Mouse (Mus musculus) intestine, embryonic 16.5 days (tissue): ENCODE data around the gene Ephx3. TPM values are rescaled to one million over a fixed set of nuclear protein-coding genes. Genes with fewer than 3 reads are reported as not detected.
"Not testable (repeated sequence)": the region's sequence is repeated elsewhere in the genome, so short reads cannot be mapped to it uniquely, and the experiment has no call there.

Source experiments
- ATAC-seq: fragments of 200-750 bp; cut with Nextera tagmentation; 2 replicates; pipeline ENCODE4 v1.8.0; 2017; ENCODE audit warnings: moderate TSS enrichment, moderate library complexity
- H3K27ac ChIP-seq: fragments of 300-500 bp; sonication (generic); 2 replicates; pipeline ENCODE4 v1.5.1; 2014; ENCODE audit warnings: mild to moderate bottlenecking, low read length
- H3K27me3 ChIP-seq: fragments of 300-500 bp; sonication (generic); replicated peaks from 2 replicates; pipeline ENCODE4 v1.6.1; 2014; ENCODE audit warnings: low read length, control low read depth, mixed read lengths; ENCODE audit not compliant: control insufficient read depth, insufficient read depth
- H3K36me3 ChIP-seq: fragments of 300-500 bp; sonication (generic); 2 replicates; pipeline ENCODE4 v1.6.1; 2014; ENCODE audit warnings: low read length, control low read depth; ENCODE audit not compliant: control insufficient read depth, insufficient read depth
- H3K4me1 ChIP-seq: fragments of 300-500 bp; sonication (generic); 2 replicates; pipeline ENCODE4 v1.6.1; 2014; ENCODE audit warnings: low read length, control low read depth, mixed read lengths; ENCODE audit not compliant: control insufficient read depth, insufficient read depth
- H3K4me2 ChIP-seq: fragments of 300-500 bp; sonication (generic); 2 replicates; pipeline ENCODE4 v1.6.1; 2014; ENCODE audit warnings: low read depth, low read length, control low read depth
- H3K4me3 ChIP-seq: fragments of 300-500 bp; sonication (generic); 2 replicates; pipeline ENCODE4 v1.5.1; 2014; ENCODE audit warnings: mild to moderate bottlenecking, low read length
- H3K9ac ChIP-seq: fragments of 300-500 bp; sonication (generic); 2 replicates; pipeline ENCODE4 v1.6.1; 2014; ENCODE audit warnings: low read depth, low read length
- H3K9me3 ChIP-seq: fragments of 300-500 bp; sonication (generic); 2 replicates; pipeline ENCODE4 v1.6.1; 2016; ENCODE audit warnings: low read length, control low read depth; ENCODE audit not compliant: control insufficient read depth
- WGBS: fragments of 180-500 bp; shearing (Covaris S2); extraction: QIAGEN DNeasy Blood & Tissue Kit; methylation state at CpG from one replicate; pipeline ENCODE4 v1.1.7; 2014; 5-methylcytosine and 5-hydroxymethylcytosine counted together
- polyA plus RNA-seq: library from polyadenylated mRNA; unstranded; fragments of >200 nt; fragmentation: Nextera tagmentation; extraction: Ambion mirVana; gene quantifications from 2 replicates; pipeline ENCODE4 v1.2.1, GENCODE M21; 2015

Ephx3 gene
- polyA plus RNA-seq = 0.05 and 0.16 TPM in 2 replicates

GRCm38 (mm10) chr17:32188863-32189636 lies at the start of gene Ephx3:
TSS of gene Ephx3 (minus strand) at chr17:32189549.
- Histone ChIP-seq H3K9me3 (no peaks in the 10 kb centered on the region), H3K27me3 (peaks cover 7% of the 10 kb centered on the region), H3K36me3 (no peaks in the 10 kb centered on the region), H3K9ac (peak within 1 kb of the TSS; percentile 58; the same call in 1 of the 2 replicates), H3K4me2 (peak within 1 kb of the TSS; percentile 87), H3K27ac (no peak within 1 kb of the TSS), H3K4me3 (peak within 1 kb of the TSS; percentile 47), H3K4me1 (peaks cover 16% of the 10 kb centered on the region)
- 9% methylated on average over 42 of the region's 42 CpGs for WGBS
- peak; percentile 48 for ATAC-seq

GRCm38 (mm10) chr17:32238589-32238988 lies 49.2 kb upstream of the Ephx3 start:
- 67% methylated on average over 1 of the region's 1 CpGs for WGBS
- ATAC-seq = no peak
- no peak overlapping the region for H3K4me3 ChIP-seq
- no peak overlapping the region for H3K27ac ChIP-seq
- H3K4me1 ChIP-seq = 0 out of 2 replicates have a peak, but pooled peaks cover 3% of the 10 kb centered on the region
- no peak overlapping the region for H3K4me2 ChIP-seq
- no peaks in the 10 kb centered on the region for H3K27me3 ChIP-seq
- no peaks in the 10 kb centered on the region for H3K9me3 ChIP-seq
- no peak overlapping the region for H3K9ac ChIP-seq
- no peaks in the 10 kb centered on the region for H3K36me3 ChIP-seq

DNA sequence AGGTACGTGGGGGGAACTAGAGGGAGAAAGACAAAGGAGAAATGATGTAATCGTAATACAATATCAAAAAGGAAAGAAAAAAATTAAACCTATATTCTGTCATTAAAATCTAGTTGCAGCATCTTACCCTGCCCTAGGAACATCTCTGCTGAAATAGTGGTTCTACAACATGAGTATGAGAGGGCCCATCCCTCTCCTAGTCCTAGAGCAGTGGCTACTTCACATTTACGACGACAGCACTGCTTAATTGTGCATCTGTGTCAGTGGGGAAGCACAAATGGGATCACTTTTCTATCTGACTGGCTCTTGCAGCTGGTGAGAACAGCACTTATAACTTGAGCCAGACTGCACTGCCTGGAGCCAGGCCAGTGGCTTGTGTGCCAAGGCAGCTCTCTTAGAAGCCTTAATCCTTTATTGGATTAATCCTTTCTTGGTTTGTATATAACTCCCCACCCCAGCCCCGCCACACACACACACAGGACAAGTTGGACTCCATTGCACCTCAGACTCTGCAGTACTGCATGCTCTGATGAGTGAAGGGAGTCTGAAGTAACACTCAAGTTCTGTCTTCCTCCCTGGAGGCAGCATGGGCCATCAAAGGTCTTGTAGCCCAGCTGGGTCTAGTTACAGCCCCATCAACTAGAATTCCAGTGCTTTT lies 46.3 kb upstream of the Ephx3 start:
- H3K4me1 ChIP-seq = 0 out of 2 replicates have a peak, but pooled peaks cover 3% of the 10 kb centered on the region
- ATAC-seq = peak; percentile 58; the same call in 1 of the 2 replicates
- no peaks in the 10 kb centered on the region for H3K27me3 ChIP-seq
- no peak overlapping the region for H3K4me3 ChIP-seq
- H3K9me3 ChIP-seq = no peaks in the 10 kb centered on the region
- 59% methylated on average over 5 of the region's 5 CpGs for WGBS
- H3K9ac ChIP-seq = no peak overlapping the region
- H3K36me3 ChIP-seq = no peaks in the 10 kb centered on the region
- no peak overlapping the region for H3K27ac ChIP-seq
- H3K4me2 ChIP-seq = no peak overlapping the region

- Histone ChIP-seq H3K4me1 (0 out of 2 replicates have a peak, but pooled peaks cover 3% of the 10 kb centered on the region), H3K4me2 (no peak overlapping the region)
- no peak for ATAC-seq
Observed at GRCm38 (mm10) chr17:32233174-32233573, 43.8 kb upstream of the Ephx3 start.

DNA sequence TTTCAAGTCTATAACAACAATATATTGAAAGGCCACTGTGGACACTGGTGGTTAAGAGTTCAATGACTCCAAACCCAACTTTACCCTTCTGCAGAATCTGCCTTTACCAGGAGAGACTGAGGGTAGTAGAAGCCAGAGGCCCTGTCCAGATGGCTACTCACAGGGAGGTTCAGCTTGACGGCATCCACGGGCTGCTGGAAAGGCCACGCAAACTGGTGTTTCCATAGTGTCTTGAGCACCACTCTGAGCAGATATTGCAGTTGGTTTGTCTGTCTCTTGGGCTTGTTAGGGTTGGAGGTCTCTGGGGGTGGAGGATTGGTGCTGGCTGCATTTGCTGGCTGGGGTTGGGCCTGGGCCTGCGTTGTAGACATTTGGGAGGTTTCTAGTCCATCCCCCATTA lies 39.9 kb upstream of the Ephx3 start:
- 98% methylated on average over 4 of the region's 4 CpGs for WGBS
- no peaks in the 10 kb centered on the region for H3K27me3 ChIP-seq
- H3K9me3 ChIP-seq = no peaks in the 10 kb centered on the region
- peaks cover 7% of the 10 kb centered on the region; the same call in 1 of the 2 replicates for H3K36me3 ChIP-seq
- no peak for ATAC-seq
- H3K4me2 ChIP-seq = no peak overlapping the region
- no peak overlapping the region for H3K27ac ChIP-seq
- no peak overlapping the region for H3K4me3 ChIP-seq
- H3K4me1 ChIP-seq = no peaks in the 10 kb centered on the region
- no peak overlapping the region for H3K9ac ChIP-seq

More at GRCm38 (mm10) chr17:32233174-32233573, 43.8 kb upstream of the Ephx3 start:
- no peaks in the 10 kb centered on the region for H3K9me3 ChIP-seq
- no peak overlapping the region for H3K4me3 ChIP-seq
- H3K9ac ChIP-seq = no peak overlapping the region
- H3K27ac ChIP-seq = no peak overlapping the region
- no peaks in the 10 kb centered on the region for H3K27me3 ChIP-seq
- no peaks in the 10 kb centered on the region for H3K36me3 ChIP-seq

DNA sequence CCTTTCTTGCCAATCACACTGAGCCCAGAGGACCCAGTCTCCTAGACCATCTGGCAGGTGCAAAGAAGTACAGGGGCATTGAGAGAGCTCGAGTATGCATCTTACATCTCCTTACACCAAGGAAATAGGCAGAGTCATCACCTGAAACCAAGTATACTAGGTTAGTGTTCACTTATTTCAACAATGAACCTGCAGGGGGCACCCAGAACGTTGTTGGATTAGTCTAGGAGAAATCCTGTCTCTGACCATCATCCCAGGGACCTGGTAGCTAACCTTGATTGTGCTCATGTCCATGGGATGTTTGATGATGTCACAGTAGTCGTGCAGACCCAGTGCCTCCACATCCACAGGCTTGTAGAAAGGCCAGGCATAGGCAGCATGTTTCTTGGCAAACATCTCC lies 31.5 kb upstream of the Ephx3 start:
- Histone ChIP-seq H3K27ac (no peak overlapping the region), H3K4me2 (no peak overlapping the region), H3K4me1 (no peaks in the 10 kb centered on the region), H3K4me3 (no peak overlapping the region), H3K27me3 (no peaks in the 10 kb centered on the region), H3K9me3 (no peaks in the 10 kb centered on the region), H3K9ac (no peak overlapping the region), H3K36me3 (peaks cover 24% of the 10 kb centered on the region)
- no peak for ATAC-seq
- 64% methylated on average over 3 of the region's 3 CpGs for WGBS

DNA sequence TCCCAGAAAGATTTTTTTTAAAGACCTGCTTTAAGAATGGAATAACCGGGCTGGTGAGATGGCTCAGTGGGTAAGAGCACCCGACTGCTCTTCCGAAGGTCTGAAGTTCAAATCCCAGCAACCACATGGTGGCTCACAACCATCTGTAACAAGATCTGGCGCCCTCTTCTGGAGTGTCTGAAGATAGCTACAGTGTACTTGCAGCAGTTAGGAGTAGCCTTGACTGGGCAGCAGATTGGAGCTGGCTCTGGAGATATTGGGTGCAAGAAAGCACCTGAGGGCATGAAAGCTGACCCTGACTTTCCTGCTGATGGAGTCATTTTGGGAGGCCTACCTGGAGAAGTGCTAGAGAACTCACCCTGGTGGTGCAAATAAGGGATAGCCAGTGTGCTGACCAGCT lies 26.2 kb upstream of the Ephx3 start:
- H3K4me2 ChIP-seq, H3K4me1 ChIP-seq, H3K9me3 ChIP-seq, H3K27me3 ChIP-seq, ATAC-seq, H3K9ac ChIP-seq, H3K4me3 ChIP-seq, H3K27ac ChIP-seq: not testable (repeated sequence)
- H3K36me3 ChIP-seq = peaks cover 23% of the 10 kb centered on the region
- 69% methylated on average over 4 of the region's 4 CpGs for WGBS

DNA sequence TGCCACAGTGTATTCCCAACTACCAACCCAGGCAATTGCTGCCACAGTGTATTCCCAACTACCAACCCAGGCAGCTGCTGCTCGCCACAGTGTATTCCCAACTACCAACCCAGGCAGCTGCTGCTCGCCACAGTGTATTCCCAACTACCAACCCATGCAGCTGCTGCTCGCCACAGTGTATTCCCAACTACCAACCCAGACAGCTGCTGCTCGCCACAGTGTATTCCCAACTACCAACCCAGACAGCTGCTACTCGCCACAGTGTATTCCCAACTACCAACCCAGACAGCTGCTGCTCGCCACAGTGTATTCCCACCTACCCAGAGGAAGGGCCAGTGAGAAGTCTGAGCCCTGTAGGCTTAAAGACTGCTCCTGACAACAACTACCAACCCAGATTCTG lies 22.2 kb upstream of the Ephx3 start:
- not testable (repeated sequence) for H3K27ac ChIP-seq, H3K9me3 ChIP-seq, H3K9ac ChIP-seq, H3K27me3 ChIP-seq, H3K4me2 ChIP-seq, ATAC-seq, H3K4me3 ChIP-seq
- Histone ChIP-seq H3K36me3 (peaks cover 25% of the 10 kb centered on the region), H3K4me1 (0 out of 2 replicates have a peak, but pooled peaks cover 12% of the 10 kb centered on the region)
- 93% methylated on average over 6 of the region's 6 CpGs for WGBS

GRCm38 (mm10) chr17:32209752-32210151 lies 20.4 kb upstream of the Ephx3 start:
- H3K27me3 ChIP-seq = no peaks in the 10 kb centered on the region
- no peak overlapping the region for H3K4me3 ChIP-seq
- peaks cover 31% of the 10 kb centered on the region for H3K36me3 ChIP-seq
- WGBS = 41% methylated on average over 3 of the region's 3 CpGs
- 0 out of 2 replicates have a peak, but pooled peaks cover 12% of the 10 kb centered on the region for H3K4me1 ChIP-seq
- no peak overlapping the region for H3K9ac ChIP-seq
- H3K4me2 ChIP-seq = no peak overlapping the region
- no peaks in the 10 kb centered on the region for H3K9me3 ChIP-seq
- peak; percentile 62; the same call in 1 of the 2 replicates for ATAC-seq
- H3K27ac ChIP-seq = peak overlapping the region; percentile 23; the same call in 1 of the 2 replicates
